Mouse (Mus musculus) embryonic facial prominence, embryonic 14.5 days (tissue): ENCODE data around the gene Tnr. TPM values are rescaled to one million over a fixed set of nuclear protein-coding genes. Genes with fewer than 3 reads are reported as not detected.
A peak's percentile ranks its signal among the peaks of the same experiment; 100 is the strongest.

Experiments used
- ATAC-seq: fragments of 200-750 bp; cut with Nextera tagmentation; 2 replicates; pipeline ENCODE4 v1.8.0; 2017; ENCODE audit warnings: low read depth, moderate number of reproducible peaks, moderate TSS enrichment
- DNase-seq: peaks from one replicate; pipeline ENCODE4 v3.0.0-alpha.2; 2015; ENCODE audit warnings: low spot score
- H3K27ac ChIP-seq: fragments of 300-500 bp; sonication (generic); replicated peaks from 2 replicates; pipeline ENCODE4 v1.5.1; 2014; ENCODE audit warnings: low read depth, mild to moderate bottlenecking, low read length, moderate library complexity
- H3K27me3 ChIP-seq: fragments of 300-500 bp; sonication (generic); replicated peaks from 2 replicates; pipeline ENCODE4 v1.6.1; 2014; ENCODE audit warnings: low read length; ENCODE audit not compliant: control insufficient read depth, insufficient read depth
- H3K36me3 ChIP-seq: fragments of 300-500 bp; sonication (generic); 2 replicates; pipeline ENCODE4 v1.6.1; 2014; ENCODE audit warnings: low read length, mixed read lengths; ENCODE audit not compliant: control insufficient read depth, insufficient read depth
- H3K4me1 ChIP-seq: fragments of 300-500 bp; sonication (generic); 2 replicates; pipeline ENCODE4 v1.6.1; 2014; ENCODE audit warnings: antibody characterized with exemption, low read length; ENCODE audit not compliant: control insufficient read depth, insufficient read depth
- H3K4me2 ChIP-seq: fragments of 300-500 bp; sonication (generic); 2 replicates; pipeline ENCODE4 v1.6.1; 2014; ENCODE audit warnings: low read depth, mild to moderate bottlenecking, low read length, moderate library complexity, mixed read lengths
- H3K4me3 ChIP-seq: fragments of 300-500 bp; sonication (generic); 2 replicates; pipeline ENCODE4 v1.5.1; 2014; ENCODE audit warnings: low read depth, mild to moderate bottlenecking, low read length
- H3K9ac ChIP-seq: fragments of 300-500 bp; sonication (generic); 2 replicates; pipeline ENCODE4 v1.6.1; 2014; ENCODE audit warnings: low read depth, mild to moderate bottlenecking, low read length, moderate library complexity, mixed read lengths
- H3K9me3 ChIP-seq: fragments of 300-500 bp; sonication (generic); 2 replicates; pipeline ENCODE4 v1.6.1; 2016; ENCODE audit warnings: low read length; ENCODE audit not compliant: control insufficient read depth
- WGBS: fragments of 180-500 bp; shearing (Covaris S2); extraction: QIAGEN DNeasy Blood & Tissue Kit; methylation state at CpG from one replicate; pipeline ENCODE4 v1.1.7; 2014; 5-methylcytosine and 5-hydroxymethylcytosine counted together
- polyA plus RNA-seq: library from polyadenylated mRNA; unstranded; fragments of >200 nt; fragmentation: Nextera tagmentation; extraction: Ambion mirVana; gene quantifications from 2 replicates; pipeline ENCODE4 v1.2.1, GENCODE M21; 2014

The Tnr gene
- polyA plus RNA-seq, 1 experiment from 2014 or later: 0.11 TPM

- DNase-seq (no peak), ATAC-seq (no peak)
- no peaks in the 10 kb centered on the region for H3K27me3 ChIP-seq
- H3K4me3 ChIP-seq: no peak overlapping the region
- WGBS: 14% methylated on average over 4 of the region's 4 CpGs
- H3K4me2 ChIP-seq: no peak overlapping the region
- H3K36me3 ChIP-seq: no peaks in the 10 kb centered on the region
- no peak overlapping the region for H3K9ac ChIP-seq
- no peak overlapping the region for H3K27ac ChIP-seq
- H3K9me3 ChIP-seq: no peaks in the 10 kb centered on the region
- no peaks in the 10 kb centered on the region for H3K4me1 ChIP-seq
These were observed 311.6 kb downstream of the Tnr start for GRCm38 (mm10) chr1:159835126-159835525.

- no peaks in the 10 kb centered on the region for H3K4me1 ChIP-seq
- H3K4me3 ChIP-seq: no peak overlapping the region
- H3K9ac ChIP-seq: no peak overlapping the region
- 16% methylated on average over 2 of the region's 2 CpGs for WGBS
- H3K4me2 ChIP-seq: no peak overlapping the region
- ATAC-seq: no peak
- no peak for DNase-seq
- H3K36me3 ChIP-seq: no peaks in the 10 kb centered on the region
- no peaks in the 10 kb centered on the region for H3K27me3 ChIP-seq
- no peaks in the 10 kb centered on the region for H3K9me3 ChIP-seq
- no peak overlapping the region for H3K27ac ChIP-seq
These were observed 316.8 kb downstream of the Tnr start for GRCm38 (mm10) chr1:159840337-159840736.

GRCm38 (mm10) chr1:159842876-159843275 lies 319.3 kb downstream of the Tnr start:
- no peak for ATAC-seq
- DNase-seq: no peak
- WGBS: 68% methylated on average over 5 of the region's 5 CpGs
- H3K36me3 ChIP-seq: no peaks in the 10 kb centered on the region
- no peak overlapping the region for H3K4me3 ChIP-seq
- no peak overlapping the region for H3K9ac ChIP-seq
- no peaks in the 10 kb centered on the region for H3K27me3 ChIP-seq
- H3K4me1 ChIP-seq: no peaks in the 10 kb centered on the region
- H3K4me2 ChIP-seq: no peak overlapping the region
- no peaks in the 10 kb centered on the region for H3K9me3 ChIP-seq
- H3K27ac ChIP-seq: no peak overlapping the region

GRCm38 (mm10) chr1:159852088-159852487 lies 328.5 kb downstream of the Tnr start:
- Histone ChIP-seq H3K9ac (no peak overlapping the region), H3K4me1 (no peaks in the 10 kb centered on the region), H3K27me3 (no peaks in the 10 kb centered on the region), H3K27ac (no peak overlapping the region), H3K9me3 (0 out of 2 replicates have a peak, but pooled peaks cover 4% of the 10 kb centered on the region), H3K36me3 (no peaks in the 10 kb centered on the region), H3K4me2 (no peak overlapping the region), H3K4me3 (no peak overlapping the region)
- ATAC-seq: no peak
- DNase-seq: no peak
- 78% methylated on average over 11 of the region's 11 CpGs for WGBS

- Histone ChIP-seq H3K36me3 (no peaks in the 10 kb centered on the region), H3K9ac (no peak overlapping the region), H3K4me3 (no peak overlapping the region), H3K9me3 (0 out of 2 replicates have a peak, but pooled peaks cover 2% of the 10 kb centered on the region), H3K4me1 (no peaks in the 10 kb centered on the region), H3K4me2 (no peak overlapping the region), H3K27ac (no peak overlapping the region), H3K27me3 (no peaks in the 10 kb centered on the region)
- ATAC-seq (no peak), DNase-seq (no peak)
- 78% methylated on average over 1 of the region's 1 CpGs for WGBS
These were observed 330.7 kb downstream of the Tnr start for GRCm38 (mm10) chr1:159854261-159854660.

DNA sequence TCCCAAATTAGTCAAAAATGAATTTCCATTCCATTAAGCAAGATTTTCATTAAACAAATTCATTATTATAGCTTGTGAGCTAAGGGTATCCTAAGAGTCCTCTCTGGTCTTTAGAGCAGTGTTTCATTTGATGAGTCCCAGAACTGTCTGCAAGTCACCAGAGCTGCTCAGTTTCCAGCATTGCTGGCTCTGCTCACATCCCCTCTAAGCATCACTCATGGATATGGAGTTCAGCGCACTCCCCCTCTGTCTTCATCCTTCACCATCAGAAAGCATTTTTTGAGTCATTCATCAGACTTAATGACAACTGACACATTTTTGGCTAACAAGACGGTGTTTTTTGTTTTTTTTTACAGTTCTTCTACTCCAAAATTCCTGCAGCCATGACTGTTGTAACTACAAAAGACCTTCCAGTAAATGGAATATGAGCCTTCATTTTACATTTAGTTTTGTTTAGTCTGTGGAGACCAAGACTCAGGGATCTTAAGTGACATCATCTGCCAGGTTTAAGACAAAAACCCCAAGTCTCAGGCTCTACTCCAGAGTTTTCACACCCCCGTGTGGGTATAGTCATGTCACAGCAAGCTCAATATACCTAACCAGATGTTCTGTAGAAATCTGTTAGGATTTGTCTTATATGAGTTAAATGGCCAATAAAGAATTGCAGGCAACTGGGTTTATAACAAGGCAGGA lies 338.4 kb downstream of the Tnr start:
- Histone ChIP-seq H3K4me3 (no peak overlapping the region), H3K27me3 (no peaks in the 10 kb centered on the region), H3K4me1 (peaks cover 3% of the 10 kb centered on the region; the same call in 1 of the 2 replicates), H3K9ac (no peak overlapping the region), H3K36me3 (no peaks in the 10 kb centered on the region), H3K27ac (0 out of 2 replicates have a peak overlapping the region, but pooled peaks have one; percentile 4), H3K9me3 (no peaks in the 10 kb centered on the region), H3K4me2 (no peak overlapping the region)
- 36% methylated on average over 3 of the region's 3 CpGs for WGBS
- DNase-seq (peak; percentile 80), ATAC-seq (peak; percentile 85)

DNA sequence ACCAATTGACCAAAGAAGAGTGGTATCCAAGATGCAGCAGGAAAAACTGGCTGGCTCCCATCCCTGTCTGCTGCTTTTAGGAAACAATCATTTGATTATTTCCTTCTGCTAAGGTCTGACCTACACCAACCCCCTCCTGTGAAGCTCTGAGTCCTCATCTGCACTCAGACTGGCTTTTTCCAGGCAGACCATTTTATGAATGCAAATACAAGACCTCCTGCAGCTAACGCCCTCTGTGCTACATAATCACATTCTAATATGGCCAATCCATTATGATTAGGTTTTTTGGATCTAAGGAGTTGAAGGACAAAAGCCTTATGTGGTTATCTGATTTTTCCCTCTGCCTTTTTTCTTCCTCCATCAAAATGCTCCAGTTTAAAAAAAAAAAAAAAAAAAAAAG lies 342.1 kb downstream of the Tnr start:
- no peak overlapping the region for H3K9ac ChIP-seq
- H3K4me2 ChIP-seq: no peak overlapping the region
- H3K4me3 ChIP-seq: no peak overlapping the region
- H3K27me3 ChIP-seq: no peaks in the 10 kb centered on the region
- H3K36me3 ChIP-seq: no peaks in the 10 kb centered on the region
- DNase-seq (no peak), ATAC-seq (no peak)
- no peak overlapping the region for H3K27ac ChIP-seq
- WGBS: 18% methylated on average over 1 of the region's 1 CpGs
- peaks cover 3% of the 10 kb centered on the region; the same call in 1 of the 2 replicates for H3K4me1 ChIP-seq
- H3K9me3 ChIP-seq: no peaks in the 10 kb centered on the region

DNA sequence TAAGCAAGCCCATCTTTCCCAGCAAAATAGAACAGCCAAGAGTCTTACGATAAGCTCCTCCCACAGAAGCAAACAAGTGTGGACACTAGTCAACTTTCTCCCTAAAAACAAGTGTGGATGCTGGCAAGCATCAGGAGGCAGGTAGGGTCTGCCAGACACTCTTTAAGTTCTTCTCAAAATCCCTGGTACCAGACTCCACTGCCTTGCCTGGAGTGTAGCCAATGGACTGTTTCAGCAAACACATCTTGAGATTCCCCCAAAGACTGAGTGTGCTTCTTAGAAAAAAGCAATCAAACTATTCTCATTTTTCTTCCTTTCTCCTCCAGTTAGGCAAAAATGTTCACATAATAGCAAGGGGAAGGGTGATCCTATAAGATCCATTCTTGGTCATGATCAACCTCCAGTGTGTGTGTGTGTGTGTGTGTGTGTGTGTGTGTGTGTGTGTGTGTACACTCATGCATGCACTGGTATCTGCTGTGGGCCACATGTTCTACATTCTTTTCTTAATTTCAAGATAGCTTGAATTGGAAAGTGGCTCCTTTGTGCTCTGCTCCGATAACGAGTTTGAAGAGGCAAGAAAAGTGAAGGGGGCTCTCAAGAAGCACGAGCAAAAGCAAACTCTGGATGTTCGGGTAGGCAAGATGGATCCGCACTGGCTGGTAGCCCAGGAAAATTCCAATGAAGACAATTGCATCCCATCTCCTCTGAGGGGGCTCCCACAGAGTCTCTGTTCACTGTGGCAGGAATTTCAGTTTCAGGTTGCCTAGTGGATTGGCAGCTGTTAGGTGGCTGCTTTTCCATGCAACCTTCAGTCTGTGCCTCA lies 346.3 kb downstream of the Tnr start:
- 71% methylated on average over 6 of the region's 6 CpGs for whole genome bisulfite sequencing
- no peak overlapping the region for H3K9ac ChIP-seq
- ATAC-seq (no peak), DNase-seq (no peak)
- no peak overlapping the region for H3K27ac ChIP-seq
- H3K4me3 ChIP-seq: no peak overlapping the region
- no peaks in the 10 kb centered on the region for H3K36me3 ChIP-seq
- H3K4me1 ChIP-seq: peaks cover 3% of the 10 kb centered on the region; the same call in 1 of the 2 replicates
- H3K9me3 ChIP-seq: no peaks in the 10 kb centered on the region
- H3K4me2 ChIP-seq: no peak overlapping the region
- H3K27me3 ChIP-seq: no peaks in the 10 kb centered on the region
